Mouse (Mus musculus) heart, adult 2 months (tissue): ENCODE data around the gene Fam222a. TPM values are rescaled to one million over a fixed set of nuclear protein-coding genes. Genes with fewer than 3 reads are reported as not detected.

Experiments used
- DNase-seq, 2 experiments: peaks; one replicate each; pipeline ENCODE4 v3.0.0; 2021
- H3K27ac ChIP-seq: fragments of 200-600 bp; 2 replicates; pipeline ENCODE4 v1.8.1; 2022
- H3K27me3 ChIP-seq: fragments of 200-500 bp; 2 replicates; pipeline ENCODE4 v1.6.1; 2012; ENCODE audit warnings: mild to moderate bottlenecking, low read length, inconsistent platforms, mixed read lengths; ENCODE audit not compliant: control insufficient read depth, insufficient read depth
- H3K36me3 ChIP-seq: fragments of 200-500 bp; 2 replicates; pipeline ENCODE4 v1.6.1; 2012; ENCODE audit warnings: low read length, inconsistent platforms; ENCODE audit not compliant: control insufficient read depth, insufficient read depth
- H3K4me1 ChIP-seq: fragments of 200-500 bp; 2 replicates; pipeline ENCODE4 v1.6.1; 2011; ENCODE audit warnings: low read length; ENCODE audit not compliant: control insufficient read depth, insufficient read depth
- H3K4me3 ChIP-seq: fragments of 200-600 bp; 2 replicates; pipeline ENCODE4 v1.8.1; 2022
- H3K79me2 ChIP-seq: fragments of 200-500 bp; replicated peaks from 2 replicates; pipeline ENCODE4 v1.6.1; 2012; ENCODE audit warnings: mild to moderate bottlenecking, inconsistent platforms, low read length, moderate library complexity, mixed read lengths; ENCODE audit not compliant: control insufficient read depth, insufficient read depth
- H3K9ac ChIP-seq: fragments of 200-500 bp; 2 replicates; pipeline ENCODE4 v1.6.1; 2012; ENCODE audit warnings: low read depth, mild to moderate bottlenecking, control low read depth, inconsistent platforms, low read length, mixed read lengths
- CTCF ChIP-seq: fragments of 200-600 bp; IDR thresholded peaks from 2 replicates; pipeline ENCODE4 v1.8.1; 2022; ENCODE audit warnings: antibody characterized with exemption, mild to moderate bottlenecking, moderate library complexity
- EP300 ChIP-seq: fragments of 200-500 bp; IDR thresholded peaks from 2 replicates; pipeline ENCODE4 v1.6.1; 2011; ENCODE audit warnings: low read depth, low read length, control low read depth; ENCODE audit not compliant: insufficient read depth
- POLR2A ChIP-seq: fragments of 200-500 bp; IDR thresholded peaks from 2 replicates; pipeline ENCODE4 v1.6.1; 2011; ENCODE audit warnings: mild to moderate bottlenecking, low read depth, low read length, control low read depth; ENCODE audit not compliant: insufficient read depth
- WGBS: fragments of 180-500 bp; shearing (Covaris S2); methylation state at CpG from one replicate; pipeline ENCODE4 v1.1.7; 2018; 5-methylcytosine and 5-hydroxymethylcytosine counted together
- intact Hi-C: fragments of 180-260 bp; cut with DNase I; formaldehyde crosslinking; loops from one replicate; pipeline ENCODE4 v1.15.1; 2025
- polyA plus RNA-seq: library from polyadenylated mRNA; depleted of rRNA; stranded (reverse); fragments of >200 nt; gene quantifications from 2 replicates; pipeline ENCODE4 v1.2.3, GENCODE M21; 2012
- total RNA-seq, 2 experiments: library from RNA; stranded (reverse); gene quantifications; 2 replicates each; pipeline ENCODE4 v1.2.3; 2021

The Fam222a gene
- total and polyA plus RNA-seq, 3 experiments, result 2.1 to 5.0 (median 2.8) TPM

- Histone ChIP-seq H3K79me2 (no peaks in the 10 kb centered on the region; the same call in 1 of the 2 replicates), H3K27ac (no peak overlapping the region), H3K36me3 (no peaks in the 10 kb centered on the region), H3K27me3 (no peaks in the 10 kb centered on the region), H3K4me1 (no peaks in the 10 kb centered on the region), H3K9ac (no peak overlapping the region), H3K4me3 (no peak overlapping the region)
- DNase-seq, result no peak
- TF ChIP-seq POLR2A, result no peak
- TF ChIP-seq CTCF, result no peak
- no peak for TF ChIP-seq EP300
- intact Hi-C loops, result no loop called here
- 76% methylated on average over 14 of the region's 14 CpGs for WGBS
Observed at GRCm38 (mm10) chr5:114584293-114585104, 16.7 kb downstream of the Fam222a start.

DNA sequence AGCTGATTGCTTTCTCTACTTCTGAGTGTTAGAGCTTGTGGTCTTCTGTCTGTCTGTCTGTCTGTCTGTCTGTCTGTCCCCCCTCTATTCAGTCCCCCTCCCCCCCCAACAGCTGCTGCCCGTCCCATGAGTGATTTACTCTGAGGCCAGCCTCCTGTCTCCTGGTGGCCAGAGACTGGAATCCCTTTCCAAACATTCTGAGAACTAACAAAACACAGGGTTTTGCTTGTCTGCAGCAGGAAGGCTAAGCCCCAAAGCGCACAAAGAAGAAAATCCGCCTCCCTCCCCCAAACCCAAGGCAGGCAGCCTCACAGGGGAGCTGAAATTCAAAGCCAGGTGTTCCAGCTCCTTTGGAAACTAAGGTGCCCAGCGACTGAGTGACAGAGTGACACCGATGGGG is 17.9 kb downstream of the Fam222a start:
- H3K27ac ChIP-seq, result no peak overlapping the region
- no peak overlapping the region for H3K4me3 ChIP-seq
- no peaks in the 10 kb centered on the region for H3K36me3 ChIP-seq
- H3K4me1 ChIP-seq, result no peaks in the 10 kb centered on the region
- no peak overlapping the region for H3K9ac ChIP-seq
- H3K79me2 ChIP-seq, result no peaks in the 10 kb centered on the region; the same call in 1 of the 2 replicates
- WGBS, result 42% methylated on average over 5 of the region's 5 CpGs
- TF ChIP-seq CTCF (no peak), EP300 (no peak), POLR2A (no peak)
- H3K27me3 ChIP-seq, result no peaks in the 10 kb centered on the region
- DNase-seq, result no peak
- intact Hi-C loops, result no loop called here

DNA sequence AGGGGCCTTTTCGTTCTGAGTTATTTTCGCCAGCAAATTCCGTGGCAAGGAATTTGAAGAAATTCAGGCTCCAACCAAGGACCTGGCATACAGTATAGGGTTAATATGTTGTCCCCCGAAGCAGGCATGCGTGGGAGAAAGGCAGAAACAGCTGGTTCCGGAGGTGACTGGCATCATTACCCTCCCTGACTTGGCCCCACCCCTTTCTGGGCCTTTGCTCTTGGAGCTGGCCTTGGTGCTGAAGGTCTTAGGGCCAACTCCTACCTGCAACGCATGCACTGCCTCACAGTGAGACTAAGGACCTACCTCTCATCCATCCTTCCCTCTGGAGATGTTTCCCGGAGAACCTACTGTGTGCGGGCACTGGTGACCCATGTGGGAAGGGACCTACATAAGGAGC is 20.1 kb downstream of the Fam222a start:
- H3K4me1 ChIP-seq, result no peaks in the 10 kb centered on the region
- TF ChIP-seq CTCF, result no peak
- no peak for TF ChIP-seq POLR2A
- TF ChIP-seq EP300, result no peak
- H3K27ac ChIP-seq, result no peak overlapping the region
- no peak overlapping the region for H3K9ac ChIP-seq
- H3K27me3 ChIP-seq, result no peaks in the 10 kb centered on the region
- no peak overlapping the region for H3K4me3 ChIP-seq
- H3K36me3 ChIP-seq, result no peaks in the 10 kb centered on the region
- H3K79me2 ChIP-seq, result no peaks in the 10 kb centered on the region; the same call in 1 of the 2 replicates
- 39% methylated on average over 9 of the region's 9 CpGs for WGBS
- peak; percentile 54 to 56 for DNase-seq
- intact Hi-C loops, result no loop called here

GRCm38 (mm10) chr5:114588416-114588815 is 20.6 kb downstream of the Fam222a start:
- no peaks in the 10 kb centered on the region for H3K36me3 ChIP-seq
- H3K27ac ChIP-seq, result no peak overlapping the region
- no peak for DNase-seq
- H3K79me2 ChIP-seq, result no peaks in the 10 kb centered on the region; the same call in 1 of the 2 replicates
- intact Hi-C loops, result no loop called here
- H3K4me1 ChIP-seq, result no peaks in the 10 kb centered on the region
- TF ChIP-seq CTCF, result no peak
- H3K4me3 ChIP-seq, result no peak overlapping the region
- no peaks in the 10 kb centered on the region for H3K27me3 ChIP-seq
- no peak overlapping the region for H3K9ac ChIP-seq
- 53% methylated on average over 10 of the region's 10 CpGs for WGBS

DNA sequence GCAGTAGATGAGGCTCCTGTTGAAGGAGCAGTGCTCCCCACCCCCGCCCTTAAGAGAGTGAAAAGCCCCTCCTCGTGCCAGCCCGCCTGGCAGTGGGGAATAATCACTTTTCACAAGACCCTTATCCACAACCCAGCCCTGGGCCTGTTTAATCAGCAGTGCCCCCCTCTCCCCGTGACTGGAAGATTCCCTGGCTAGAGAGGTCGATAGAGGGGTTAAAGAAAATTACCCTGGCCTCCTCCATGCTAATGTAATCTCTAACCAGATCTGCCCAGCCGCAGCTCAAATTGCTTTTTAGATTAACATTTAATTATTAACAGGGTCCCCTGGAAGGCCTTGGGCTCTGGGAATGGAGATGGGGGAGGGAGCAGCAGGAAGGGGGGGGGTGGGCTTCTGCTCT is 21.2 kb downstream of the Fam222a start:
- H3K36me3 ChIP-seq, result no peaks in the 10 kb centered on the region
- no peak overlapping the region for H3K4me3 ChIP-seq
- TF ChIP-seq CTCF, result no peak
- TF ChIP-seq EP300, result no peak
- no peak for TF ChIP-seq POLR2A
- H3K27me3 ChIP-seq, result no peaks in the 10 kb centered on the region
- intact Hi-C loops, result no loop called here
- H3K4me1 ChIP-seq, result peaks cover 3% of the 10 kb centered on the region
- H3K27ac ChIP-seq, result no peak overlapping the region
- 84% methylated on average over 6 of the region's 6 CpGs for WGBS
- no peaks in the 10 kb centered on the region; the same call in 1 of the 2 replicates for H3K79me2 ChIP-seq
- no peak for DNase-seq
- H3K9ac ChIP-seq, result no peak overlapping the region

- Histone ChIP-seq H3K9ac (no peak overlapping the region), H3K4me1 (peaks cover 6% of the 10 kb centered on the region), H3K4me3 (no peak overlapping the region), H3K27me3 (no peaks in the 10 kb centered on the region), H3K27ac (no peak overlapping the region), H3K79me2 (no peaks in the 10 kb centered on the region; the same call in 1 of the 2 replicates), H3K36me3 (no peaks in the 10 kb centered on the region)
- intact Hi-C loops, result no loop called here
- no peak for DNase-seq
- WGBS, result 51% methylated on average over 2 of the region's 2 CpGs
- TF ChIP-seq CTCF, result no peak
- TF ChIP-seq POLR2A, result no peak
- TF ChIP-seq EP300, result no peak
Observed at GRCm38 (mm10) chr5:114589454-114589853, 21.6 kb downstream of the Fam222a start.
